Mouse (Mus musculus) layer of hippocampus, postnatal 10 days (tissue): ENCODE data around the gene Slc35b2. TPM values are rescaled to one million over a fixed set of nuclear protein-coding genes. Genes with fewer than 3 reads are reported as not detected.

Experiments
- DNase-seq, 2 experiments: peaks; one replicate each; pipeline ENCODE4 v3.0.0; 2021; ENCODE audit warnings: low spot score in 2 of 2
- total RNA-seq, 2 experiments: library from RNA; stranded (reverse); gene quantifications; 2 replicates each; pipeline ENCODE4 v1.2.3; 2021

The Slc35b2 gene
- total RNA-seq, 2 experiments from 2014 or later, result 47.4 TPM

DNA sequence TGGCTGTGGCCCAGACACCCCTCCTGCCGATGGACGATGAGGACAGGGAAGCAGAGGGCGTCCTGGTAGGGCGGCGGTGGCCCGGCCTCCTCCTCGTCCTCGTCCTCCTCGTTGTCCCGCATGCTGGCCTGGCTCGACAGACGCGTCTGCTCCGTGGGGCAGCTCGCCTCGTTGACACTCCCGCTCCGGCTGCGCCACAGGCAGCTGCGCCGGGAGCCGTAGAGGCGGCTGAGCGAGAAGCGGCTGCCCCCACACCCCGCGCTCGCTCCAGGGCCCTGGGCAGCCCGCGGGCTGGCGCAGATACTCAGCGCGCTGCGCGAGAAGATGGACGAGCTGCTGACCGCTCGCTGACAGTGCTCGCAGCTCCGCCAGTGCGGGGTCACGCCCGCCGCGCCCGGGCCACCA, 18.8 kb upstream of the Slc35b2 start:
- DNase-seq, result no peak

DNA sequence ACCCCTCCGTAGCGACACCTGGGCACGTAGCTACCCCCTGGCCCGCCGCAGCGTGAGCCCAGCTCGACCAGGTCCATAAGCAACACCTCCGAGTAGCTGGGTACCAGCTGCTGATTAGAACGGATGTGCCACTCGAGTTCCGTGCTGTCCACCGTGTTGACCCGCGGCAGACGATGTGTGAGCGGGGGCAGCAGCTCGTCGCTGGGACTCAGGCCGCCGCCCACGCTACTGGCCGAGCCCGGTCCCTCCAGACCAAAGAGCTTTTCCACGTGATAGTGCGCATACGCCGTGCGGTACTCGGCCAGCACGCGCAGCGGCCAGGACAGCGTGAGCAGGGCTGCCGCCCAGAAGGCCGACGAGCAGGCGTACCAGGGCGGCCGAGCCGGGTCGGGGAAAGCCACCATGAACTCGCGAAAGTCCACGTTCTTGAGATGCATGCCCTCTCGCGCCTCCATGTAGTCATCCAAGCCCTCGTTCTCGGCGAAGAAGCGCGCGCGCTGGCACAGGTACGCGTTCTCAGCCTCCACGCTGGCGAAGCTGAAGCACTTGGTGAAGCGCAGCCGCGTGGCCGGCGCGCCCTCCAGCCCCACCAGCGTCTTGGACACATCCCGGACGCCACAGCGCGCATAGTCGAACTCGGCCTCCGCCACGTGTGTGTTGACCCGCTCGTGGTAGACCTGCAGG, 18.3 kb upstream of the Slc35b2 start:
- DNase-seq, result no peak

DNA sequence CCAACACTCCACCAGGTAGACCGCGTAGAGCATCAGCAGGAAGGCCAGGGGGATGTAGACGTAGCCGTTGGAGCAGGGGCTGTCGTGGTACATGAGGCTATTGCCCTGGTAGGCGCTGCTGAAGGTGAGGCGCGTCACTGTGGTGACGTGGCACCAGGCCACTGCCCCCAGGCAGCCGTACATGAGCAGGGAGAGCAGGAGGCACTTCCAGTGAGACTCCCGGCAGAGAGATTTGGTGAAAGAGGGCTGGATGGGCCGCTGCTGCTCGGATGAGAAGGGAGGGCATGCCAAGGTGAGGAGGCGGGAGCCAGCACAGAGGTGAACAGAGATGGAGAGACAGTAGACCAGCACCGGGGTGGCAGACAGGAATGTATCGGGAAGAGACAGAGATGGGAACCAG, 16.7 kb upstream of the Slc35b2 start:
- no peak for DNase-seq

DNA sequence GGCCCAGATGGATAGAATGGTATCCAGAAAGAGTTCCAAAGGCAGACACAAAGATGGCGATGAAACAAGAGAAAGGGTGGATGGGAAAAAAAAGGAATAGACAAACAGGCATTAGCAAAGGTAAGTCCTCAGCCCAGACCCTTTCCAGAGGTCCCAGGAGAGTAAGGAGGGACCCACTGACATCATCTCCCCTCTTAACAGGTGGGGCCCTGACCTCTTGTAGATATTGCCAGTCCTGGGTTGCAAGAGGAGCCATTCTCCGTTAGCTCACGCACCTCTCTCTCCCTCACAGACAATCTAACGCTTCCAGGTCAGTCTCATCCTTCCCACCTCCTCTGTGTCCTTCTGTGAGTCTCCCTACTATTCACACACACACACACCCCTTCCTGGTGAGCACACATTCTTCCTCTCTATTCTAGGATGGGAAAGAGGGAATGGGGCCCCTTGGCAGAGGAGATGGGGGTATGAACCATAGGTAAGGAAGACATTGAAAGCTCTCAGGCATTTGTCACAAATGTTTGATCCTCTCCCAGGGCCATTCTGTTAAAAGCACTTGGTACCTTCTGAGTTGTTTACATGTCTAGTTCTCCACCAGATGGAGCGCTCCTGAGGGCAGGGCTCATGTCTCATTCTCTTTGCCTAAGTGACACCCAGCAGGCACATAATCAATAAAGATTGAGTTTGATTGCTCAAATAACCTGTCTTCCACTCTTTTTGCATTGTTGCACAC, 16.0 kb upstream of the Slc35b2 start:
- DNase-seq, result no peak

DNA sequence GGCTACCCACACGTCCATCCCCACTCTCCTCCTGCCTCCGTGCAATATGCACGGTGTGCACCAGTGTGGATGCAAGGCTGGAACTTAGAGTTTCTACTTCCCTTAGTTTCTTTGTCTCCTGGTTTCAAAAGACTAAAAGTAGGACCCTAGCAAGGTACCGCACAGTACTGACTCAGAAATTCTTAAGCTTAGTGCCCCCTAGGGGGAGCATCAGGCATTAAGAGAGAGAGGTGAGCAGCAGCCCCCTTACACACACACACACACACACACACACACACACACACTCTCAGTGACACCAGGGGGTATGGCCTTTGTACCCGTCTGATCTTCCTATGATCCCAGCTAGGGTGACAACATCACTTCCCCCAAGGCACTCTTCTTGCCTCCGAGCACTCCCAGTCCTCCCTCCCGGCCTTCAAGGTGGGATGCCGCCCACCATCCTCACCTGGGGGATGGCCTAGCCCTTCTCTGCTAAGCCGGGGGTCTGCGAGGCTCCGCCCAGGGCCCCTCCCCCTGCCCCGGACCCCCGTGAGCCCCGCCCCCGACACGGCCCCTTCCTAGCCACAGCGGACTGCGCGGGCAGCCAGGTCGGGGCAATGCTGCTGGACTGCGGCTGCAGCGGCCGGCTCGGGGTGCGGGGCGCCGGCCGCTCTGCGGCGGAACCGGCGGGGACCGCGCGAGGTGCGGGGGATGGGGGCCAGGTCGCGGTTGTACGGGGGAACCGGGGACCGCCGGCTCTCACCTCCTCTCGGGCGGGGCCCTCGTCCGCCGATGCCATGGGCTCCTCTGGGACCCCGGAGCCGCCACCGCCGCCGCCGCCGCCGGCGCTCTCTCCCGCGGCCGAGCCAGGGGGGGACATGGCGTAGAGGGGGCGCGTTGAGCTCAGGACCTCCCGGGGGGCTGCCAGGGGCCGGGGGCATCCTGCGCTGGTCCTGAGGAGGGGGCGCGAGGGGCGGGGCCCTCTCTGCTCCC, 14.8 kb upstream of the Slc35b2 start:
- DNase-seq, result peak; percentile 67 to 74

DNA sequence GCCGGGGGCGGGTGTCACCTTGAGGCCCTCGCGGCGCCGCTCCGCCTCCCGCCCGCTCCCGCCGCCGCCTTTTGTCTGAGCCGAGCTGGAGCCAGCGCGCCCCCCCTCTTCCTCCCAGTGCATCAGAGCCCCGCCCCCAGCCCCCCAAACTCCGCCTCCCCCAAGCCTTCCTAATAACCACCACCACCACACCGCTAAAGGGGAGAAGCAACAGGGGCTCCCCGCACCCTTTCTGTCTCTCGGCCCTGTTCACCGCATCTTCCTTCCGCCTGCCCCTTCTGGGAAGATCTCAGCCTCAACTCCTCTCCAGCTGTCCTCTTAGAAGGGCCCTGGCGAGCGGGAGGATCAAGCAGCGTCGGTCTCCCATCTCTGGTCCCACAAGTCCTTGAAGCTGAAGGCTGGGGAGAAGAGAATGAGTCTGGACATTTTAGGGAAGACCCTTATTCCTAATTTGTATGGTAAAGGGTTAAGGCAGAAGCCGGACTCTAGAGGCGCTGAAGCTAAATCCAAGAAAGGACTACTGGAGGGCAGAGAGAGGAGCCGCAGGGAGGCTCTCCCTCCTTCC, 14.0 kb upstream of the Slc35b2 start, which contains the start of gene Tmem151b:
Tmem151b (minus strand) TSS at position 61 of the 565 bp plus-strand sequence.
- peak; percentile 65 to 80 for DNase-seq

DNA sequence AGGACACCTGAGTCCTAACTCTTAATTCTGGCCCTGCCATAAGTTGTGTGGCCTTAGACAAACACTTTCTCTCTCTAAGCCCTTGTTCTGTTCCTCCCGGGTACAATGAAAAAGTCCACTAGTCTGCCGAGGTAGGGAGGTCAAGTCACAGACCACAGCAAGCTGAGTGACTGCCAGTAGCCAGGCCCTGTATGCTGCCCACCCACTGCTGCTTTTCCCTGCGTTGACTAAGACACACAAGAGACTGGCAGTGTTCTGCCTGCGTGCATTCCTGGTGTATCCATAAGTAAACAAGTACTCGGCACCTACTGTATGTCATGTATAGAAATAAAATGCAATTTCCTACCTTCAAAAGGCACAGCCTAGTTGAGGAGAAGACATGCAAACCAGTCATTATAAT, 13.4 kb upstream of the Slc35b2 start:
- DNase-seq, result no peak

DNA sequence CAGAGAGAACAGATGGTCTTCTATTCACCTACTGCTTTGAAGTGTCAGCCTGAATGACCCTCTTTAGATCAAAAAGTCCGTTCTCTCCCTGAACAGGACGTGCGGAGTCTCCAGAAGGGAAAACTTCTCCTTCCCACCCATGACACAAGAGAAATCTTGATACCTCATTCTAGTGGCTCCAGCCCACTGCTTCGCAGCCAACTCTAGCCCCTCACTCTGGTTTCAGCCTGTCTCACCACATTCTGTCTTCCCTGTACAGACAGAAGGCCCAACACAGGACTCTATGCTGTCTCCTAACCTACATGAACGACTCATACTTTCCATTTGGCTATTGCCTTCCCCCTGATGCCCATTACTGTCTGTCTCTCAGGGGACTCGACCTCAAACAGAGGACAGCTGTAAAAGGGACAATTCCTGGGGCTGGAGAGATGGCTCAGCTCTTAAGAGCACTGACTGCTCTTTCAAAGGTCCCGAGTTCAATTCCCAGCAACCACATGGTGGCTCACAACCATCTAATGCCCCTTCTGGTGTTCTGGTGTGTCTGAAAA, 12.4 kb upstream of the Slc35b2 start:
- no peak for DNase-seq

DNA sequence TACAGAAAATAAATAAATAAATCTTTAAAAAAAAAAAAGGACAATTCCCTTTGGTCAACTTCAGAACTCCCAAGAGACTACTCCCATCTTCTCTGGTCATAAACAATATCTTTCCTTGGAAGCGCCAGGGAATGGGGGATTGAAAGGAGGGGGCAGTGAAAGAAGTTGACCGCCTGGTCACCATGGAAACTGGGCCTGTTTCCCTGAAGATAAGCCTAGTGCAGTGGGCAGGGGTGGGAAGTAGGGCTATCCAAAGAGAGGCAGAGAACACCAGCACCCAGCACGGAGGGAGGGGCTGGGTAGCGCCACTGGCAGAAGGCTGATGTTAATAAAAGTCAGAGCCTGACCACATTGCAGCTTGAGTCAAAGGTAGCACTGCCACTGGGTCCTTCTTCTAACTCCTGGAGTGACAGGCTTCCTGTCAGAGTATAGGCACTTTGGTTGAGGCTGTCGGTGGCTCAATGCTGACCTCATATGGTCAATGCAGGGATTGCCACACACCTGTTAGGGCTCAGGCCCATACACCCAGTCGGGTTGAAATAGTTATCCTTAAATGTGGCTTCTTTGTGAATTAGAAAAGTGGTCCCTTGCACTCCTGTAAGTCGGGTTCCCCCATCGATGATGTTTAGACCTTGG, 11.7 kb upstream of the Slc35b2 start:
- peak; percentile 89 to 91 for DNase-seq

DNA sequence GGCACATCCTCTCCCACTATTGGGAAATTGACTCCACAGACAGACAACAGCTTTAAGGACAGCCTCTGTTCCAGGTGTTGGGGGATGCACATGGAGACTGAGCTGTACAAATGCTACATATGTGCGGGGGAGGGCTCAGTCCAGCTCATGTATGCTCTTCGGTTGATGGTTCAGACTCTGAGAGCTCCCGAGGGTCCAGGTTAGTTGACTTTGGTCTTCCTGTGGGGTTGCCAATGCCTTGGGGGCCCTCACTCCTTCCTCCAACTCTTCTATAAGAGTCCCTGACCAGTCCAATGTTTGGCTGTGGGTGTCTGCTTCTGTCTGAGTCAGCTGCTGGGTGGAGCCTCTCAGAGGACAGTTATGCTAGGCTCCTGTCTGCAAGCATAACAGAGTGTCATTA, 10.6 kb upstream of the Slc35b2 start:
- DNase-seq, result no peak

DNA sequence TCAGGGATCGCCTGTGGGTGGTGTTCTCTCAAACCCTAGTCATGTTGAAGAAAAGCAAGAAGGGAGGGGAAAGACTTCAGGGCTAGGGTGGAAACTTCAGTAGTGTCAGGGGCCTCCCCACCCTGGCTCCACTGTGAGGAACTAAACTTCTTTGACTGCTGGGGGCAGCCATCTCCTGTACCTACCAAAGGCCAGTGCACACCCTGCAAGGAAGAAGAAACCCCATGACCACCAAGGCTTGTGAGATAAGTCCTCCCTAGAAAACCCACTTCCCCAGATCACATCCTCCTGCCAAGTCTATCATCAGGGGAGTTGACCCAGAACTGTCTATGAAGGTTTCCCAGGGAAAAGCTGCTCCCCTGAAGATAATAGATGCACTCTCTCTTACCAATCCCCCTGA, 9.3 kb upstream of the Slc35b2 start:
- DNase-seq, result no peak

DNA sequence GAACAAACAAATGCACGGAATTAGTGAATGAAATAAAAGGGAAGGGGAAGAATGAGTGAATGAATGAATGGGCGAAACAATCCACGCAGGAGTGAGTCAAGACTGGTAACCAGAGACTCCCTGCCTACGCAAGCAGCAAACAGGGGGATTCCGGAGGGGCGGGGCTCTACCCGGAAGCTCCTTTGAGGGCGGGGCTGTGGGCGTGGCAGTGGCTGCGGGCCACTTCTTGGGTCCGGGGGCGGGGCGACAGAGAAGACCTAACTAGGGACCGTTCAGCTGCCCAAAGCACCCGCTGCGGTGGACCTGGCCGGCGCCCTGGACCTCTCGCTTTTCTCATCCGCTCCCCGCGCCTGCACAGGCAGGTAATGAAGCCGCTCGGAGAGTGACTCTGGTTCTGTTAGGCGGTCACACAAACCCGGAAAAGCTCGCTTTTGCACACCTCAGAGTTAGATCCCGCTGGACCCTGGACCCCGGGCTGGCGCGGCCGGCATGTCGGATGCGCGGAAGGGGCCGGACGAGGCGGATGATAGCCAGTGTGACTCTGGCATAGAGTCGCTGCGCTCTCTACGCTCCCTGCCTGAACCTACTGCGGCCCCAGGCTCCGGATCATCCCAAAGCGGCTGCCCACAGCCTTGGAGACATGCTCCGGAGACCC, 8.1 kb upstream of the Slc35b2 start, which contains the start of gene Nfkbie:
Nfkbie (plus strand) TSS at position 252 of the 655 bp plus-strand sequence.
- DNase-seq, result peak; percentile 88 to 93

DNA sequence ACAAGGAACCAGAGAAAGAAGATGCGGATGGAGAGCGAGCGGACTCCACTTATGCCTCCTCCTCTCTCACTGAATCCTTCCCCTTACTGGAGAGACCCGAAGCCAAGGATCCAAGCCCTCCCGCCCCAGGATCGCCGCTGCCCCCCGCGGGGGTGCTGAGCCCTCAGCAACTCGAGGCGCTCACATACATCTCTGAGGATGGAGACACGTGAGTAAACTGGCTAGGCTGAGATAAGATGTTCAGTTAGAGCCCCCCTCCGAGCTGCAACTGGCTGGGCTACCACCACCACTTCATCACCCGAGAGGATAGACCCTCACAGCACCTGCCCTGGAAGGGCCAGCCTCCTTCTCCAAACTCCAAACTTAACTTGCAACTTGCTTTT, 7.6 kb upstream of the Slc35b2 start:
- no peak for DNase-seq

DNA sequence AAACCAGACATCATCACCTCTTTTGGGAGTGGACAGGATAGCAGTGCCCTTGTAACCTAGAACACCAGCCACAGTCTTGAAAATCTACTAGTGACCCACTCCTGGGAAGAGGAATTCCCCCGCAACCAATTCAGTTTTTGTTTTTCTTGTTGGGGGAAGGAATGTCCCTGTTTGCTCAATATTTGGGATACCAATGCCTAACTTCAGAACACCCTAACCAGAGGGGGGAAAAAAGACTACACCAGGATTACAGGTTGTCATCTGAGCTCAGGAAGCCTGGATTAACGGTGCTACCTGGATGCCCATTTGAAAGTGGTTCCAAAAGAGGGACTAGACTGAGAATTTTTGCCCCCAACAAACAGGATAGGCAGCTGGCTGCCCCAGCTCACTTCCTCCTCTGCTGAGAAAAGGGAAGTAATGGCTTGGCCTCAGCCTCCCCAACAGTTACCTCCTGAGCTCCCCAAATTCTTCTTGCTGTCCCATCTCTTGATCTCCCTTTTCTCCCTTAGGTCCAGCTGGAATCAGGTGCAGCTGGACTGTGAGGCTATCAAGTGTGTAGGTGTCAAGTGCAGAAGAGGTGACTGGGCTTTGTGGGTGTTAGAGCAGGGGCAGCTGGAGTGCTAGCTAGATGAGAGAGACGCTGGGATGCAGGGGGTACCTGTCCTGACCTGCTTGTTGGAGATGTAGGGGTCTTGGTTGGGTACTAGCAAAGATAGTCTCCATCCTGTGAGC, 7.0 kb upstream of the Slc35b2 start:
- DNase-seq, result no peak

DNA sequence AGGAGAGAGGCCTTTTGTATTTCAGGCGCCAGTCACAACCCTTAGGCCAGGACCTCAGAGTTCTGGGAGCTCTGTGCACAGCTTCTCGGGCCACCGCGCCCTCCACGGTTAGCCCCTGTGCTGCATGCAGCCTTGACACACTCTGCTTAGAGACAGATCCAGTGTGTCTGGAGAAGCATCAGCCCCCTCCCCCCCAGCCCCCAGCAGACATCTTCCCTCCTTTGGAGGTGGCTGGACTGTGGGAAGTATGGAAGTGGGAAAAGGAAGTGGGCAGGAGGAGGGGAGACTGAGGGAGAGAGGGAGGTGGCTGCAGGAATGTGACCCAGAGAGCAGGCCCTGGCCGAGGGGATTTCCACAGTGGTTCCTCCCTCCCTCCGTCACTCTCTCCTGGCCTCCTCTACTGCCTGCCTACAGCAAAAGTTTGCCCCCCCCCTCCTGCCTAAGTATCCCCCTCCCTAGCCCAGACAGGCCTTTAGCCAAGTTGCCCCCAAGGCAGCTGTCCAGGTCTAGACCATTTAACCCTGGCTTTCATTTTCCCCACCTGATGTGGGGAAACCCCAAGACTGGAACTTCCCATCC, 6.3 kb upstream of the Slc35b2 start:
- no peak for DNase-seq

DNA sequence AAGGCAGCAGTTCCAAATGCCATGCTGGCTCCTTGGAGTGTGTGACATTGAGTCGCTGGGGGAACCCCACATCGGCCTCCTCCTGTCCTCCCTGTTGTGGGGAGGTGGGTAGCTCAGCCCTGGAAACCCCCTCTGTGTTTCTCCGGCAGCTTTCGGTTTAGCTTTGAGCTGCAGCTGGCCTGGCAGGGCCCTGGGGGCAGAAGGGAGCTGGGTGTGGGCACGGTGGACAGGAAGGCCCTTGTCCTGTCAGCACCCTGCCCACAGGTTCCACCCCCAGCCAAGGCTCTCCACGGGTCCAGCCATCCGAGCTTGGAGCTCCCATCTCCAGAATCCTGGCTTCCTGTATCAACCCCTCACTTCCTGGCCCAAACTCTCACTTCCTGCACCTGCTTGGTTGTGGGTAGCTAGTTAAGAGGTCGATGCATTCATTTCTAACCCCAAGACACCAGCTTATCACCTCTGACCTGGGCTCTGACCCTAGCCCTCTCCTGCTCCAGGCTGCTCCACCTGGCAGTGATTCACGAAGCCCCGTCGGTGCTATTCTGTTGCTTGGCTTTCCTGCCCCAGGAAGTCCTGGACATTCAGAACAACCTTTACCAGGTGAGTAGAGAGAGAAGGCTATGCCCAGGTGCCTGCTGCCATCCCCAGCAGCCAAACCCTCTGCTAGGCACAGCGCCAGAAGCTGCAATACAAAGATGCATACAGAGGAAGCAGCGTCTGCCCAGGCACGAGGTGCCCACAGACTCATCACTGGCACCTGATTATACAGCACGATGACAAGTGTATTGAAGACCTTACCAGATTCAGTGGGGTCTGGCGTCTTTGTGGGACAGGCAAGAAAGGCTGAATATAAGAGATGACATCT, 5.4 kb upstream of the Slc35b2 start:
- DNase-seq, result no peak

DNA sequence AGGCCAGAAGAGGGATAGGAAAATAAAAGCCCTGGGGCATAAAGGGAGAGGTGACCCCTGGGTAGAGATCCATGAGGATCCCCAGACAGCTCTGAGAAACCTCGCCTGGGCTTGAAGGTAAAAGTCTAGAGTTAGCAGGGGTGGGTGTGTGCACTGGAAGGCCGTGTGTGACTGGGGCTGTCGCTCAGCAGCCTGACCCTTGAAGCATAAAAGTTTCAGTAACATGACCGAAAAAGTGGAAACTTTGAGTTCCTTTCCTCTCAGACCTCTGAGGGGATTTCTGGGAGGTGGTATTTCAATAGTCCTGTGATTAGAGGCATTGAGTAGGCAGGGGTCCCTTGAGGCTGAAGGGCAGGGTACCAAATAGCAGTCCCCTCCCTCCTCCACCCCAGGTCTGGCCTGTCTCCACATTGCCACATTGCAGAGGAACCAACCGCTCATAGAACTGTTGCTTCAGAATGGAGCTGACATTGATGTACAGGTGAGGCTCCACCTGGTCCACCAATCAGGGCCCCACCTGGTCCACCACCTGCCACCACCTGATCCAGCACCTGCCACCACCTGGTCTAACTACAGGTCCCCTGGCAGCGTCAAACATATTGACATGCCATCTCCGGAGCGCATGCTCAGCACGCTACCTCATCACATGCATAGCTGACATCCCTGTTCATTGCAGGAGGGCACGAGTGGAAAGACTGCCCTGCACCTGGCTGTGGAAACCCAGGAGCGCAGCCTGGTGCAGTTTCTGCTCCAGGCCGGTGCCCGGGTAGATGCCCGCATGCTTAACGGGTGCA, 3.7 kb upstream of the Slc35b2 start:
- DNase-seq, result no peak
